Mouse (Mus musculus): ENCODE results near the gene Trim43a. TPM values are rescaled to one million over a fixed set of nuclear protein-coding genes. Genes with fewer than 3 reads are reported as not detected.

Trim43a gene
- polyA plus RNA-seq, 1 experiment from 2014 or later = 0.19 TPM

Other genes with a start within 250 kb of the Trim43a start
- gene Snx14, start 141.9 kb upstream of the Trim43a start, polyA plus RNA-seq (2015; fragmentation: Nextera tagmentation; extraction: Ambion mirVana) = 39.7 and 41.1 TPM in 2 replicates
- 0.70 and 1.2 TPM in 2 replicates for gene Gm20537, start 124.3 kb upstream of the Trim43a start, polyA plus RNA-seq (2015; fragmentation: Nextera tagmentation; extraction: Ambion mirVana)
- 67.1 and 71.6 TPM in 2 replicates for gene Syncrip, start 98.3 kb upstream of the Trim43a start, polyA plus RNA-seq (2015; fragmentation: Nextera tagmentation; extraction: Ambion mirVana)
- 21.4 TPM in 2 replicates for gene Zfp949, start 32.9 kb upstream of the Trim43a start, polyA plus RNA-seq (2015; fragmentation: Nextera tagmentation; extraction: Ambion mirVana)
- 36.8 TPM in 2 replicates for gene Mthfsl, start 139.4 kb downstream of the Trim43a start, polyA plus RNA-seq (2015; fragmentation: Nextera tagmentation; extraction: Ambion mirVana)
- 0.19 TPM in 1 of 2 replicates, not detected in the other for gene Bcl2a1d, start 151.0 kb downstream of the Trim43a start, polyA plus RNA-seq (2015; fragmentation: Nextera tagmentation; extraction: Ambion mirVana)